Mouse (Mus musculus): ENCODE data around the gene Slc28a2. TPM values are rescaled to one million over a fixed set of nuclear protein-coding genes. Genes with fewer than 3 reads are reported as not detected.
"Not testable (repeated sequence)": the region's sequence is repeated elsewhere in the genome, so short reads cannot be mapped to it uniquely, and the experiment has no call there.

Gene Slc28a2
- total RNA-seq (2021) = 1 to 10 TPM; 4.8 to 5.6 TPM
- long read RNA-seq, experiment 1, partial matches to known transcripts = 0 of 3 reads
- long read RNA-seq, experiment 1, other reads (novel, unspliced or antisense) = 0 of 3 reads
- long read RNA-seq, experiment 2, partial matches to known transcripts = 0 of 9 reads
- long read RNA-seq, experiment 2, other reads (novel, unspliced or antisense) = 3 of 9 reads

DNA sequence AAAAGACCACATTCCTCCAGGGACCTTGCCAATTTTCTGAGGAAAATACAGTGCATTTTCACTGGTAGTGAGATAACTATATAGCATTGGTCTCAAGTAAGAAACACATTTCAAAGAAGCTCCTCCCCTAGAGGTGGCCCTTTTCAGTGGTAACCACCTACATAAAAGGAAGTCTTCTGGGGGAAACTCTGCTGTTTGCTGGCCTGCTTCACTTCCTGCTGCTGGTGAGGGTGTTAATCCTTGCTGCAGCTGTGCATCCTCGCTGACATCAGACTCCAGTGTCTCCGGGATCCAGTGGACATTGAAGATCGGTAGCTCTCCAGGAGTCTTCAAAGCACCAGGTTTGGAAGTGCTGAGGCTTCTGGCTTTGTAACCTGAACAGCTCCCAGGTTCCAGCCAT is at the start of gene Slc28a2:
Gene Slc28a2 (plus strand): TSS at position 278 of the 400 bp plus-strand sequence.
- not testable (repeated sequence) for DNase-seq

DNA sequence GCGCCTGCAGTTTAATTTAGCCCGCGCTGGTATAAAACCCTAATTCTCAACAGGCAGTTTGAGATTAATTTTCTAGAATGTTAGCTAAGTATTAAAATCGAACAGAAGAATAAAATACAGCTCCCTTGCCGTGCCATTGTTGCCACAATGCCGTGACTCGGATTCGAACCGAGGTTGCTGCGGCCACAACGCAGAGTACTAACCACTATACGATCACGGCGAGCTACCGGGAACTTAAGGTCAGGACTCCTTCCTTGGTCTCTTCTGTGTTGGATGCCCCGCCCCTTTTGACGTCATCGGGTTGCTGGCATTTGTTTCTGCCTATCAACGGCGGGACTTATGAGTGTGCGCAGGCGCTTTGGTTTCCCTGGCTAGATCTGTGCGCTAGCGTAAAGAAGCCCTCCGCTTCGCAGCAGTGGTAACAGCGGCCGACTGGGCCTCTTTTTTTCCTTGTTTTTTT is 49.0 kb upstream of the Slc28a2 start:
- DNase-seq = peak; percentile 92

DNA sequence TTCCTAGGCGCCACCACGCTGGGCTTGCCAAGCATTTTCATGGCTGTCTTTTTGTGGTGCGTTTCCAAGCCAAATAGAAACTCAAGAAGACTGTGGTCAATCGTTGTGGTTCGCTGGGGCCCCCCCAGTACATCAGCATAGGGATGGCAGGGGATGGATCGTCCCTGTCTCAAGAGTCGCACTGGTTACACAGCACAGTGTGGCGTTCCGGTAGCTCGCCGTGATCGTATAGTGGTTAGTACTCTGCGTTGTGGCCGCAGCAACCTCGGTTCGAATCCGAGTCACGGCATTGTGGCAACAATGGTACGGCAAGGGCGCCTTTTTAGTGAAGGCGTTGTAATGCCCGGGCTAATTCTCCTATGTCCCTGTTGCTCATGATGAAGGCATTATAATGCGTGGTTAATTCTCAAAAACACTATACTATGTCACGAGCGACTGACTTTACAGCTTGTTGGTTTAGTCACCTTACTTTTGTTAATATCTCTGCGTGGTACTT is 48.5 kb upstream of the Slc28a2 start:
- peak; percentile 54 for DNase-seq

- no peak for DNase-seq
These were observed 47.6 kb upstream of the Slc28a2 start for GRCm38 (mm10) chr2:122378421-122379291.

DNA sequence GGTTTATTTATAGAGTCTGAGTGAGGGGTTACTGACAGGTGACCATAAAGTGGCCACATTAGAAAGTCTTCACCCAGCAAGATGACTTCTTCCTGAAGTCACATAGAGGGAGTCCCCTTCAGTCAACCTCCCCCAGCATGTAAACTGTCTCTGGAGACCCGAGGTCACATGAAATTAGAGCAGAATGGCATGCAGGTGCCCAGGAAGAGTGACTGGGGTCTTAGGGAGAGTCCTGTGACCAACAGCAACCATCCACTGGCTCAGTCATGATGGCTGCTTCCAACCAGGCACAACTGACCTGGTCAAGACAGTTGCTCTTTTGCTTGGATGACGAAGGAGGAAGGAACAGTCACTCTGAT is 47.0 kb upstream of the Slc28a2 start:
- no peak for DNase-seq

- peak; percentile 42 for DNase-seq
These were observed 45.4 kb upstream of the Slc28a2 start for GRCm38 (mm10) chr2:122380768-122381311.

- DNase-seq = peak; percentile 38
These were observed 44.8 kb upstream of the Slc28a2 start for GRCm38 (mm10) chr2:122381329-122382103.

- no peak for DNase-seq
These were observed 44.2 kb upstream of the Slc28a2 start for GRCm38 (mm10) chr2:122382121-122382520.

DNA sequence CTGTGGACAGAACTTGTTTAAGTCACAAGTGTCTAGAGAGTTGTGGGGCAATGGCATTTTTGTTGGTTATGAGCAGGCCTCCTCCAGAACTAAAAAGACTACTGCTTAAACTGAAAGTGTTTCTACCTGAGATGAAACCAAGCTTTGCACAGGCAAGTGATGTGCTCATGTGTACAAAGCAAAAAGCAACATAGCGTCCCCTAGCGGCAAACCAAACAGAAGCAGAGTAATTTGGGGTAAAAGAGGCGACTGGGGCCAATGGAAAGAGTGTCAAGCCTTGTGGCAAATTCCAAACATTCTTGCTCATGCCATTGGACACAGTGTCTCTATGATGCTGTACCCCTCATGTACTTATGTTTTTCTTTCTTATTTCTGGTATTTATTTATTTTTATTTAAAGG is 41.2 kb upstream of the Slc28a2 start:
- no peak for DNase-seq

DNA sequence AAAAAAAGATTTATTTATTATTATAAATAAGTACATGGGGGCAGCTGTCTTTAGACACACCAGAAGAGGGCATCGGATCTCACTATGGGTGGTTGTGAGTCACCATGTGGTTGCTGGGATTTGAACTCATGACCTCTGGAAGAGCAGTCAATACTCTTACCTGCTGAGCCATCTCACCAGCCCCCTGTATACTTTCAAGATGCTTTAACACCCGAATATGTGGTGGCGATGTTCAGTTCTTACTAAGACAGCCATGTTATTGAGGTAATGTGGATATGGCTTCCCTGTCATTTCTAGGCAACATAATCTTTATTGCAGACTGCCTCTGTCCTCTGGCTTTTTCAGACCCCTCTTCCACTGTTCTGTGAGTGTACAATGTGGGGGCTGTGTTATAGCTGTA is 39.1 kb upstream of the Slc28a2 start:
- not testable (repeated sequence) for DNase-seq

- DNase-seq = no peak
These were observed 30.1 kb upstream of the Slc28a2 start for GRCm38 (mm10) chr2:122396150-122396549.

GRCm38 (mm10) chr2:122407607-122408006 is 18.7 kb upstream of the Slc28a2 start:
- DNase-seq = no peak

DNA sequence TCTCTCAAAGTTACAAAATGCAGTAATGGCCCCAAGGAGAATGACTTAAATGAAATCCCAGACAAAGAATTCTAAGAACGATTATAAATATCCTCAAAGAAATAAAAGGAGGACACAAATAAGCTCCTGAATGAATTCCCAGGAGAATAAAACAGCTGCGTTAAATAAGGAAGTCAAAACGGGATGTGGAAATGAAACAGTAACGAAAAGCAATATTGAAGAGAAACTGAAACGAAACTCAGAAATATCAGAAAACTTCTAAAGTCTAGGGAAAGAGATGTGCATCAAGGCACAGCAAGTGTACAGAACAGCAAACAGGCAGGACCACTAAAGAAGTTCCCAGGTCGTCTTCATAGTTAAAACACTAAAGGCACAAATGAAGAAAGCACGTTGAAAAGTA is 17.3 kb upstream of the Slc28a2 start:
- DNase-seq = no peak

DNA sequence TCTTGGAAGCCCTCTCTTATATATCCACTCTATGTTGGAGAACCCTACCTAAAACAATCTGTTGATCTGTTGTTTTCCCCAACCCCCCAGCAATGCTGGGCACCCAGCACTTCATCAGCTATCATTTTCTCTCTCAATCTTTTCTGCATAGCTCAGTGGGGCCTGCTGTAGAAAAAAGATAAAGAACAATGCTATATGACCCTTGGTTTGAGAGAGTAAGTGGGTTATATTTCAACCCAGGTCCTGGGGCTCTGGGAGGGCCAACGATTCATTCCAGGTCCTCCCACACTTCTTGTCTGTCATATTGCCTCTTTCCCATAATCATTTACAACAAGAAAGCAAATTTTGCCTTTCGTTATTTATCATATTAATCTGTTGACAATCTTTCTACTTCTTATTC is 368 bp downstream of the Slc28a2 start:
- not testable (repeated sequence) for DNase-seq

DNA sequence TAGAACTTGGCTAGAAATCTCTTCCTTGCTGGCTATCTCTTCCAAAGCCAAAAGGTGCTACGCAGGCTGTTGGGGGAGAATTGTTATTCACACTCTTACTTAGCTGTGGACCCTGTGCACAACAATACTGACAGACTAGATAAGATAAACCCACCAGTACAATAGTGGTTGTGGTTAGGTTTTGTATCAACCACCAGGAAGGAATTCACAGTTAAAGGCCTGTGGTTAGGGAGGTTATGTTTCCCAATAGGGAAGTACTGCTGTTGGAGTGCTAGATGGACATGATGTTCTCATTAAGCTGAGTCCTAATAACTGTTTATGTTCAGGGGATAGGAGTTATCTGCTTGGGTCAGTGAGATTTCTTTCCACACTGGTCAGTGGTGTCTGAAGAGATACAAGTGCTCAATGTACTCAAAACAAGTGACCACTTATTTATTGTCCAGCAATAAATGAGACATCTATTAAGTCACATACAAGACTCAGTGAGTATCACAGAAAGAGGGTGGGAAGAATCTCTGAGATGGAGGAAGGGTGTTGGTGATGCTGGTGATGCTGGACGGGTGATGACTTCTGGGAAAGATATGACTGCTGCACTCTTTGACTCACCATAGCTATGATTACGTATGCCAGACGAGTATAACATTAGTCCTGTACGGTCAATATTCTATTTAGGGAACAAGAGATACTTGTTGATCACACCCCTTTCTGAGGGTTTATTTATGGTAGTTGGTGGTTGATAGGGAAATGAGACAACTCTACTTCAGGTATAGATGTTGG is 12.6 kb downstream of the Slc28a2 start:
- DNase-seq = not testable (repeated sequence)

GRCm38 (mm10) chr2:122440521-122440920 is 14.2 kb downstream of the Slc28a2 start:
- peak; percentile 11 for DNase-seq

GRCm38 (mm10) chr2:122441000-122441933 is 15.0 kb downstream of the Slc28a2 start:
- no peak for DNase-seq

DNA sequence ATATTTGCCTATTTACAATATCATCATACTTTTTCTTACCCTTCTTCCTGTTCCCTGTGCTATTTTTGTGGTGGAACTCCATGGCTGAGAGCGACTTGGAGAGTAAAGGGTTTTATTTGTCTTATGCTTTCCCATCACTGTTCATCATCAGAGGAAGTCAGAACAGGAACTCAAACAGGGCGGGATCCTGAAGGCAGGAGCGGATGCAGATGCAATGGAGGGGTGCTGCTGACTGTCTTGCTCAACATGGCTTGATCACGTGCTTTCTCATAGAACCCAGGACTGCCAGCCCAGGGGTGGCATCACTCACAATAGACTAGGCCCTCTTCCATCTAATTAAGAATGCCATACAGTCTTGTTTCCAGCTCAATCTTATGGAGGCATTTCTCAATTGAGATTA is 24.1 kb downstream of the Slc28a2 start:
- DNase-seq = no peak

GRCm38 (mm10) chr2:122452426-122452825 is 26.1 kb downstream of the Slc28a2 start:
- no peak for DNase-seq

DNA sequence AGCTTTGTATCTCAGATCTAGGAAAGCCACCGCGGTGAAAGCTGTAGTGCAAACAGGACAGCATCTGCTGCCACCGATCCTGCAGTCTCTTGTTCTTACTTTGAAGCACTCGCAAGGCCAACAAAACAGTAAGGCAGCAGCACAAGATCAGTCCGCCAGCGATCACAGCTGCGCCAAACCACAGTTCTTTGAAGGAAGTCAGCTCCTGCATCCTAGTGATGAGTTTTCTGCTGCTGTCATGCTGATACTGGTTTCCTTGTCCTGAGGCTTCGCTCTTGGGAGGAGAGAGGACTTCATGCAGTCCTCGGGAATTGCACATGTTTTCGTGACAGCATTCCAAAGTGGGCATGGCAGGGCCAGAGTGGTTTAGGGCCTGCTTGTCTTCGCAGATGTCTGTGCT is 40.6 kb downstream of the Slc28a2 start:
- peak; percentile 14 for DNase-seq
